Mouse (Mus musculus): ENCODE results near the gene Gm20388. TPM values are rescaled to one million over a fixed set of nuclear protein-coding genes. Genes with fewer than 3 reads are reported as not detected.

Gene Gm20388
- polyA plus RNA-seq, 1 experiment from 2014 or later, result 5.3 TPM

DNA sequence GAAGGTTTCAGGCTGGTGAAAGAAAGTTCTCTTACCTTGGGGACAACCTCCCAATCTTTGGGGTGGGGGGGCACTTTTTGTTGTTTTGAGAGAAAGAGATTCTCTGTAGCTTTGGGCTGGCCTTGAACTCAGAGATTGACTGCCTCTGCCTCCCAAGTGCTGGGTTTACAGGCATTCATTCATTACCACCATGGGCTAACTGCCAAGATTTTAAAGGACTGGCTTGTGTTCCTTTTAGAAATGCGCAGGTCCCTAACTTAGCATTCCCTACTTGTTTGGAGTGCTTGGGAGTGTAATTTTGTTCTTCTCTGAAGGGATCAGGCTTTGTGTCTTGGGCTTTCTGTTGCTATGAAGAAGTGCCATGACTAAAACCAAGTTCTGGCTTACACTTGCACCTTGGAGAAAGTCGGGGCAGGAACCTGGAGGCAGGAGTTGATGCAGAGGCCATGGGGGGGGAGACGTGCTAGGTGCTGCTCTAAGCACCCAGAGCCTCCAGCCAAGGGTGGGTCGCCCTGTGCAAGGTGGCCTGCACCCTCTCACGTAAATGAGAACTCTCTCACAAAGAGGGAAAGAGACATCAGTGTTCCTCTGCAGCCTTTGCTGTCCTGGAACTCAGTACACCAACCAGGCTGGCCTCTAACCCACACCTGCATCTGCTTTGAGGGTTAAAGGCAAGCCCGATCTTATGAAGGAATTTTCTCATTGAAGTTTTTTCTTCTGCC lies 3193.6 kb downstream of the Gm20388 start:
- peak overlapping the region; percentile 93 for H3K27ac ChIP-seq (ENCODE audit: low read depth, low read length)
- 80% methylated on average over 6 of the region's 6 CpGs for WGBS
- peaks cover 25% of the 10 kb centered on the region for H3K36me3 ChIP-seq (ENCODE audit: control insufficient read depth, insufficient read depth, low read length)
- H3K4me3 ChIP-seq (ENCODE audit: low read depth, low read length), result peak overlapping the region; percentile 91
- peaks cover 11% of the 10 kb centered on the region for H3K4me1 ChIP-seq (replicated peaks; ENCODE audit: control insufficient read depth, insufficient read depth, low read length)
- no peak for DNase-seq (ENCODE audit: low spot score)
- H3K4me2 ChIP-seq, result peak overlapping the region; percentile 98
- H3K27me3 ChIP-seq (replicated peaks; ENCODE audit: control insufficient read depth, insufficient read depth, low read length), result no peaks in the 10 kb centered on the region
- no peak for ATAC-seq (replicated peaks; ENCODE audit: low FRiP score)
- H3K9me3 ChIP-seq (ENCODE audit: control insufficient read depth, low read length), result no peaks in the 10 kb centered on the region
- peak overlapping the region; percentile 99 for H3K9ac ChIP-seq (ENCODE audit: low read depth, low read length)

DNA sequence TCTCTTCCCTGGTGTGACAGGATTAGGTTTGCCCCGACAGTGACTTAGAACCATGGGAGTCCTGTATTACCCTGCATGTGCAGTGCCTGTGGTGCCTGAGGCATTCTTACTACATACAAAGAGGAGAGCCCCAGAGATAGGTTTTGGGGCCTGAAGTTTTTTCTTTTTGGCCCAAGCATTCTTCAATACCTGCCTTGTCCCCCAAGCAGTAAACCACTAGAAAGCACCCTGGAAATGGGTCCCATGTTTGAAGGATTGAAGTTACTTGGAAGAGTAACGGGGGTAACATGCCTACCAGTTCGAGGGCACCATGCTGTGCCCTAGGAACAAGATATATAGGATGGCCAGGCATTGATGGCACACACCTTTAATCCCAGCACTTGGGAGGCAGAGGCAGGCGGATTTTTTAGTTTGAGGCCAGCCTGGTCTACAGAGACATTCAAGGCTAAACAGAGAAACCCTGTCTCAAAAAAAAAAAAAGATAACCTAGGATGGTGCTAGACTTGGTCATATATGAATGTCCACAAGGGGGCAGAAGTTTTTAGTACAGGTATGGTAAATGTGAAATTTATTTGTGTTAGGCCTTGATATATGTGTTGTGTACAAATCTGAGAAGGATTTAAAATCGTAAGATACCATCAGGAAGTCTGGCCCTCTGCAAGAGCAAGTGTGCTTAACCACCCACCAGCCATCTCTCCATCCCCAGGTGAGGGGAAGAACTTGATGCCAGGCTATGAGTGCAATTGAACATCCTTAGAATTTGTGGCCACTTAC lies 3195.1 kb downstream of the Gm20388 start:
- Histone ChIP-seq H3K4me3 (ENCODE audit: low read depth, low read length) (no peak overlapping the region), H3K27ac (ENCODE audit: low read depth, low read length) (no peak overlapping the region), H3K9ac (ENCODE audit: low read depth, low read length) (no peak overlapping the region), H3K4me2 (no peak overlapping the region), H3K27me3 (replicated peaks; ENCODE audit: control insufficient read depth, insufficient read depth, low read length) (no peaks in the 10 kb centered on the region), H3K9me3 (ENCODE audit: control insufficient read depth, low read length) (no peaks in the 10 kb centered on the region), H3K36me3 (ENCODE audit: control insufficient read depth, insufficient read depth, low read length) (peaks cover 25% of the 10 kb centered on the region), H3K4me1 (replicated peaks; ENCODE audit: control insufficient read depth, insufficient read depth, low read length) (peaks cover 11% of the 10 kb centered on the region)
- DNase-seq (ENCODE audit: low spot score) (peak; percentile 57), ATAC-seq (replicated peaks; ENCODE audit: low FRiP score) (peak; percentile 35)
- WGBS, result 59% methylated on average over 5 of the region's 5 CpGs

DNA sequence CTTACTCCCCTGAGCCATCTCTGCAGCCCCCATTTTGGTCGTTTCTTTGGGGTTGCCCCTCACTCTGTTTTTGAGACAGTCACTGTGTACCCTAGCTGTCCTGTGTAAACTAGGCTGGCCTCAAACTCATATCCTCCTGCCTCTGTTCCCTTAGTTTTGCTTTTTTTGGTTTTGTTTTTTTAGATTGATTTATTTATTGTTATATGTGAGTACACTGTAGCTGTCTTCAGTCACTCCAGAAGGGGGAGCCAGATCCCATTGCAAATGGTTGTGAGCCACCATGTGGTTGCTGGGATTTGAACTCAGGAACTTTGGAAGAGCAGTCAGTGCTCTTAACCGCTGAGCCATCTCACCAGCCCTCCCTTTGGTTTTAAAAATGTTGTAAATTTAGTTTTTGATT lies 3195.9 kb downstream of the Gm20388 start:
- WGBS, result 42% methylated on average over 2 of the region's 2 CpGs
- no peak overlapping the region for H3K27ac ChIP-seq (ENCODE audit: low read depth, low read length)
- ATAC-seq (replicated peaks; ENCODE audit: low FRiP score) (no peak), DNase-seq (ENCODE audit: low spot score) (no peak)
- H3K4me3 ChIP-seq (ENCODE audit: low read depth, low read length), result no peak overlapping the region
- H3K4me2 ChIP-seq, result no peak overlapping the region
- H3K27me3 ChIP-seq (replicated peaks; ENCODE audit: control insufficient read depth, insufficient read depth, low read length), result no peaks in the 10 kb centered on the region
- H3K4me1 ChIP-seq (replicated peaks; ENCODE audit: control insufficient read depth, insufficient read depth, low read length), result peaks cover 11% of the 10 kb centered on the region
- peaks cover 25% of the 10 kb centered on the region for H3K36me3 ChIP-seq (ENCODE audit: control insufficient read depth, insufficient read depth, low read length)
- no peak overlapping the region for H3K9ac ChIP-seq (ENCODE audit: low read depth, low read length)
- no peaks in the 10 kb centered on the region for H3K9me3 ChIP-seq (ENCODE audit: control insufficient read depth, low read length)

DNA sequence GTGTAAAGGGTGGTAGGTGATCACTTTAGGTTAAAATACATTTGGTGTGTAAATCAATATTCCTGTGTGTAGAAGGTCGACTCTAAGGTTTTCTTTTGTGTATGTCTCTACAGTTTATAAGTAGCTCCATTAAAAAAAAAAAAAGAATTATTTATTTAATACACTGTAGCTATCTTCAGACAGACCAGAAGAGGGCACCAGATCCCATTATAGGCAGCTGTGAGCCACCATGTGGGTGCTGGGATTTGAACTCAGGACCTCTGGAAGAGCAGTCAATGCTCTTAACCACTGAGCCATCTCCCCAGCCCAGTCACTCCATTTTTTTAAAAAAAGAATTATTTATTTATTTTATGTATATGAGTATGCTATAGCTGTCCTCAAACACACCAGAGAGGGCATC lies 3197.4 kb downstream of the Gm20388 start:
- no peaks in the 10 kb centered on the region for H3K9me3 ChIP-seq (ENCODE audit: control insufficient read depth, low read length)
- no peak overlapping the region for H3K4me2 ChIP-seq
- H3K27ac ChIP-seq (ENCODE audit: low read depth, low read length), result no peak overlapping the region
- DNase-seq (ENCODE audit: low spot score) (no peak), ATAC-seq (replicated peaks; ENCODE audit: low FRiP score) (no peak)
- peaks cover 23% of the 10 kb centered on the region for H3K36me3 ChIP-seq (ENCODE audit: control insufficient read depth, insufficient read depth, low read length)
- H3K27me3 ChIP-seq (replicated peaks; ENCODE audit: control insufficient read depth, insufficient read depth, low read length), result no peaks in the 10 kb centered on the region
- no peak overlapping the region for H3K4me3 ChIP-seq (ENCODE audit: low read depth, low read length)
- WGBS, result 55% methylated on average over 1 of the region's 1 CpGs
- no peak overlapping the region for H3K9ac ChIP-seq (ENCODE audit: low read depth, low read length)
- H3K4me1 ChIP-seq (replicated peaks; ENCODE audit: control insufficient read depth, insufficient read depth, low read length), result peaks cover 11% of the 10 kb centered on the region

DNA sequence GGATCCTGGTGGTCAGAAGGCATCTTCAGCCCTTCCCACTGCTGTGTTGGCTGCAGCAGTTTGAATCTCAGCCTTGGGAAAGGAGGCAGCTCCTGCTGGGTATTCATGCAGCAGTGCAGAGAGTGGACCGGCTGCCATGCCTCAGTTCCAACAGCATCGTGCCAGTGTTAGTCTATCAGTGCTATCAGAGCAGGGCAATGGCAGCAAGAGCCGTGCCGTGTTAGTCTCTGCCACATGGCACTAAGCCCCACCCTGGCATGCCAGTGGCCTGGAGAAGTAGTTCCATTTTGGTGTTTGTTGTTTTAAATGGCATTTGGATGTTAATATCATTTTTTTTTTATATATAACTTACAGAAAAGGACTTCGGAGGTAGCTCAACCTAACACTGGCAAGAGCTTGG lies 3198.3 kb downstream of the Gm20388 start:
- ATAC-seq (replicated peaks; ENCODE audit: low FRiP score), result no peak
- 86% methylated on average over 5 of the region's 5 CpGs for WGBS

DNA sequence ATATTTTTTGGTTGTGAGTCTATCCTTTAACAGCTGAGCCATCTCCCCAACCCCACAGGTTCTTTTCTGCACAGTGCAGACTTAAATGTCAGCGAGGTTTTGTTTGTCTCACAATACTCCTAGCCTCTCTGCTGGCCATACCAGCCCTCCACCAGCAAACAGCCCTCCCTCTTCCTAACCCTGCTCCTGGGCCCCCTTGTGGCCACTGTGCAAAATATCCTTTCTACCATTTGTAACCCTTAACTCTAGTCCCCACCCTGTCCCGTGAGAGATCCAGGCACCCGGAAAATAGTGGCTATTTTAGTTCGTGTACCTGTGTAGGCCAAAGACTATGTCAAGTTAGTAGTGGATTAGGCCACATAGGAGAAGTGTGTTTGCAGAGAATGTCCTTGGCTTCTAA lies 3200.0 kb downstream of the Gm20388 start:
- WGBS, result 9% methylated on average over 4 of the region's 4 CpGs
- DNase-seq (ENCODE audit: low spot score), result no peak
- Histone ChIP-seq H3K27ac (ENCODE audit: low read depth, low read length) (no peak overlapping the region), H3K4me1 (replicated peaks; ENCODE audit: control insufficient read depth, insufficient read depth, low read length) (peaks cover 9% of the 10 kb centered on the region), H3K4me2 (no peak overlapping the region), H3K9ac (ENCODE audit: low read depth, low read length) (no peak overlapping the region), H3K27me3 (replicated peaks; ENCODE audit: control insufficient read depth, insufficient read depth, low read length) (peaks cover 1% of the 10 kb centered on the region; the same call in 1 of the 2 replicates), H3K9me3 (ENCODE audit: control insufficient read depth, low read length) (no peaks in the 10 kb centered on the region), H3K4me3 (ENCODE audit: low read depth, low read length) (no peak overlapping the region), H3K36me3 (ENCODE audit: control insufficient read depth, insufficient read depth, low read length) (no peaks in the 10 kb centered on the region)
- peak; percentile 71 for ATAC-seq (replicated peaks; ENCODE audit: low FRiP score)

More for the DNA sequence above, 3198.3 kb downstream of the Gm20388 start:
- H3K27me3 ChIP-seq (replicated peaks; ENCODE audit: control insufficient read depth, insufficient read depth, low read length), result no peaks in the 10 kb centered on the region
- H3K9ac ChIP-seq (ENCODE audit: low read depth, low read length), result no peak overlapping the region
- DNase-seq (ENCODE audit: low spot score), result no peak
- no peak overlapping the region; the same call in 1 of the 2 replicates for H3K27ac ChIP-seq (ENCODE audit: low read depth, low read length)
- H3K4me1 ChIP-seq (replicated peaks; ENCODE audit: control insufficient read depth, insufficient read depth, low read length), result peaks cover 4% of the 10 kb centered on the region
- no peaks in the 10 kb centered on the region for H3K9me3 ChIP-seq (ENCODE audit: control insufficient read depth, low read length)
- no peak overlapping the region for H3K4me3 ChIP-seq (ENCODE audit: low read depth, low read length)
- H3K4me2 ChIP-seq, result no peak overlapping the region
- H3K36me3 ChIP-seq (ENCODE audit: control insufficient read depth, insufficient read depth, low read length), result peaks cover 14% of the 10 kb centered on the region

DNA sequence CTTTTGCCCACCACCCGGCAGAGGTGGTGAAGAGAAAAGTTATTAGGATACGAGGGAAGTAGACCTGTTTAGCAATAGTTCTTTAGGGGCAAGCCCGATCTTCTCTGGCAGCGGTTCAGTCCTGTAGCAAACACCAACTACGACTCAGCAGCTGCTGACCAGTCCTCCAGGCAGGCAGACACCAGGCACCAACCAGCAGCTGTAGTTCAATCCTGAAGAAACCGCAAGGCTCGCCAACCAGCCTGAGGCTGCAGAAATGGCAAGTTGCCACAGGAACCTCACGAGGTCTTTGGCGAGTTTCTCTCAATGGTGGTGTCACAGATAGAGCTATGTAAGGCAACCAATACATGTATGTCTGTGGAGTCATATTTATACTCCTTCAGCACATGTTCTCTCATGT lies 3202.3 kb downstream of the Gm20388 start:
- no peak overlapping the region for H3K4me2 ChIP-seq
- H3K27me3 ChIP-seq (replicated peaks; ENCODE audit: control insufficient read depth, insufficient read depth, low read length), result peaks cover 22% of the 10 kb centered on the region
- ATAC-seq (replicated peaks; ENCODE audit: low FRiP score) (no peak), DNase-seq (ENCODE audit: low spot score) (no peak)
- no peak overlapping the region for H3K9ac ChIP-seq (ENCODE audit: low read depth, low read length)
- no peaks in the 10 kb centered on the region for H3K9me3 ChIP-seq (ENCODE audit: control insufficient read depth, low read length)
- H3K27ac ChIP-seq (ENCODE audit: low read depth, low read length), result no peak overlapping the region
- no peaks in the 10 kb centered on the region for H3K36me3 ChIP-seq (ENCODE audit: control insufficient read depth, insufficient read depth, low read length)
- H3K4me3 ChIP-seq (ENCODE audit: low read depth, low read length), result no peak overlapping the region
- H3K4me1 ChIP-seq (replicated peaks; ENCODE audit: control insufficient read depth, insufficient read depth, low read length), result peaks cover 30% of the 10 kb centered on the region
- WGBS, result 78% methylated on average over 9 of the region's 9 CpGs

DNA sequence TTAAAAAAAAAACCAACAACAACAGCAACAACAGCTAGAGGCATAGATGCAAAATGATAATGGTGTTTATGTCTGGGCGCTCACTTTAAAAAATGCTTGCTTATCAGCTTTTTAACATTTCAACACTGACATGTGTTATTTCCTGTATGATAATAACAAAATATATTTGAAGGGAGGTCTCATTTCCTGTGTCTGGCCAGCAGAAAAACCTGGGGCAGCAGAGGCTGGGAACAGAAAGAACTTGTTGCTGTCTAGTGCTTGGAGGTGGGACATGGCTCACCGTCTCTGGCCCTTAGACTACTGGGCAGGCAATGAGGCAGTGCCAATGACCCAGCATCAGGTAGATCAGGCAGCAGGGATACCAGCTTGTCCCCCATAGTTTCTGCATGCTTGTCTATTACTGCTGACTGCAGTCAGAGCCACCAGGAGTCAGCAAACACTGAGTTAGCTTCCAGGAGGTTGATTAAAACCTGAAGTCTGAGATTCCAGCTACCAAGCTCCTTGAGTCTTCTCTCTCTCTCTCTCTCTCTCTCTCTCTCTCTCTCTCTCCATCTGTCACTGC lies 3203.3 kb downstream of the Gm20388 start:
- Histone ChIP-seq H3K27me3 (replicated peaks; ENCODE audit: control insufficient read depth, insufficient read depth, low read length) (peaks cover 32% of the 10 kb centered on the region), H3K27ac (ENCODE audit: low read depth, low read length) (no peak overlapping the region), H3K9me3 (ENCODE audit: control insufficient read depth, low read length) (no peaks in the 10 kb centered on the region), H3K4me2 (peak overlapping the region; percentile 9; the same call in 1 of the 2 replicates), H3K4me3 (ENCODE audit: low read depth, low read length) (no peak overlapping the region), H3K4me1 (replicated peaks; ENCODE audit: control insufficient read depth, insufficient read depth, low read length) (peaks cover 39% of the 10 kb centered on the region), H3K36me3 (ENCODE audit: control insufficient read depth, insufficient read depth, low read length) (no peaks in the 10 kb centered on the region), H3K9ac (ENCODE audit: low read depth, low read length) (no peak overlapping the region)
- DNase-seq (ENCODE audit: low spot score) (no peak), ATAC-seq (replicated peaks; ENCODE audit: low FRiP score) (no peak)
- 30% methylated on average over 2 of the region's 2 CpGs for WGBS
